Mouse (Mus musculus): ENCODE measurements around the gene Hectd1. TPM values are rescaled to one million over a fixed set of nuclear protein-coding genes. Genes with fewer than 3 reads are reported as not detected.

The Hectd1 gene
- total RNA-seq, 4 experiments from 2014 or later, result 89.8 to 101 (median 93.6) TPM

DNA sequence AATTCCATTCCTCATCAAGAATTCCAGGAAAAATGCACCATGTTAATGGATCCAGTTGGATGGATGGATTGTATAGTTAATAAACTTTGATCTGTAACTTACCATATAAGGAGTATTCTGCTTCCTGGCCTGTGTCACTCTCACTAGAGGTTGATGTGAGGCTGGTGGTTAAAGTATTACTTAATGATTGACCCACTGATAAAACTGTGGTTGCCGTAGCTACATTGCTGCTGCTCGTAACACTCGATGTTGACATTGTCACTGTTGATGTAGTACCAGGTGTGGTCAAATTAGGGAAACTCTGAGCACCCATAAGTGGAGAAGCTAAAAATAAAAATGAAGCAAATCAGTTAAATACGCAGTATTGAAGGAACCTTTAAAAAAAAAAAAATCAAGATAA, 61.9 kb downstream of the Hectd1 start:
- no peak for DNase-seq

- DNase-seq, result no peak
Measured at GRCm38 (mm10) chr12:51759374-51759773, 70.0 kb downstream of the Hectd1 start.

GRCm38 (mm10) chr12:51756599-51756961, 72.8 kb downstream of the Hectd1 start:
- no peak for DNase-seq

DNA sequence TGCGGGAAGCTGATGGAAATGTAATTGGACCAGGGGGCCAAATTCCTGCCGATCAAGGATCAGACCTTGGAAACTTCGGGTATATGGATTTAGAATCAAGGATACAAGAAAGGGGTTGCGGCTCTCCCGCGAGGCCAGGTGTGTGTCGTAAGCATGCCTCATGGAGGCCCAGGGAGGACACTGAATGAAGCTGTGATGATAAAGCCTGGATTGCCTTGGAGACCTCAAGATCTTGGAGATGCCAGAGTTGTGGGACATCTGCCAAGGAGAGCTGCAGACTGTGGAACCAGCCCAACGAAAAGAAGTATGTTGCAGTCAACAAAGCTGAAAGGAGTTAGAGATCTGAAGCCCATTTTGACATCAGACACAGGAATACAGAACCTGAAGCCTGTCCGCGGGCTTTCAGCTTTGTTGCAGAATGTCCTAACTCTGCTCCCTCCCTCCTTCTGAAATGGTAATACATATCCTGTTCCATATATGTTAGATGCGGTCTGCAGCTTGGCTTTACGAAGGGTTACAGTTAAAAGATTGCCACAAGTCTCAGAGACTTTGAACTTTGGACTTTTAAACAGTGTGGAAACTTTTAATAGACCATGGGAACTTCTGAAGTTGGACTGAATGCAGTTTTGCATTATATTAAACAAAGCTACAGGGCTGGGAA, 73.3 kb downstream of the Hectd1 start:
- no peak for DNase-seq

DNA sequence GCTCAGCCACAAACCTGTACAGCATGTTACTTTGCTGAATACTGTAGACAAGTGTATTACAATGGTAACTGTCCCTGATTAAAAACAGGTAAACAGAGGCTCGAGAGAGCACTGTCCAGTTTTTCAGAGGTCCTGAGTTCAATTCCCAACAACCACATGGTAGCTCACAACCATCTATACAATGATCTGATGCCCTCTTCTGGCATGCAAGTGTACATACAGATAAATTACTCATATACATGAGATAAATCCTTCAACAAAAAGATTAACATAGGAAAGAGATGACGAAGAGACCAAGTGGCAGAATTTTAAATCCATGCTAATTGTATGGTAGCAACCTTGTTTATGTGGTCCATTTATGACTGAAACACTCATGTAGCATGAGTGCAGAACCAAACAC, 82.0 kb downstream of the Hectd1 start:
- no peak for DNase-seq

DNA sequence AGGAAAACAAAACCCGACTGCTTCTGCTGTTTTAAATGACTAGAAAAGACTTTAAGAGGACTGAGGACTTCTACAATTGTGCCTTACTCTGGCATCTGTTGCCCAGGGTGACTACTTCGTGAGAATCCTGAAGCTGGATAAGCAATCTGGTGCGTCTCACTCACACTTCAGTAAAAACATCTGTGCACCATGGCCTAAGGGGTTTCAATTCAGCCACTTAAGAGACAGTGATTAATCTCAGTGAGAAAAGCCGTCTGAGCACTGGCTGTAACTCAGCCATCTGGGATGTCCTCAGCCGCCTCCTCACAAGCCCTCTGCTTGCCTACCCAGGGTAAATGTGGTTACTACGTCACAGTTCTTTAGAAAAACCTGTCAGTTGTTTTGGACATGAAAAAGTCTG, 84.4 kb downstream of the Hectd1 start:
- DNase-seq, result no peak

DNA sequence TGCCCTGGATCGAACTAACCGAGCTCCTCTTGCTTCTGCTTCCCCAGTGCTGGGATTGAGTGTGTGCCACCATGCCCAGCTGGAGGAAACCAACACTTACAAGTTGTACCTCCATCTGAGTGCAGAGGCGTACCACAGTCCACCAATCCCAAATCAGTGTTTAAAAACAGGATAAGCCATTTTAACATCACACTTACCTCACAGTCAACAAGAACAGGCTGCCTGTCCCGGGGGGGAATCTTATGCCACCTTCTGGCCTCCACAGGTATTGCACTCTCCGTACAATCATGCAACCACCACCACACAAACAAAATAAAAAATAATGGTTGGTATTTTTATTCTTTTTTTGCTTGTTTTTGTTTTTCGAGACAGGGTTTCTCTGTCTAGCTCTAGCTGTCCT, 87.6 kb downstream of the Hectd1 start:
- no peak for DNase-seq

DNA sequence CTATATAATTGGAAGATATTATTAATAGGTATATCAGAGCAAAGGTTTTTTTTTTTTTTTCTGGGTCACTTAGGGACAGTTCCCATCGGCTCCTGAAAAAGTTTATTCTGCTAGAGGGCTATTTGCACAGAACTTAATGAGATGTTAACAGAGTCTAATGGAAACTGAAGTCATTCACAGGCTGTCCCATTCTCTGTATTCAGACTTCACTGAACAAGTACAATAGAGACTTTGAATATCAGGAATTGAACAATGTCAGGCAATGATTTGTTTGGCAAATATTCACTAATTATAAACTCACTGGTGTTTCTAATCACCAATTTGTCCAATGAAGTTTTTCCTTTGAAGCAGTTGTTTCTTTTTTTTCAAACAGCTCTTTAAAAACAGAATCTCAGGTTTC, 92.5 kb downstream of the Hectd1 start:
- no peak for DNase-seq

DNA sequence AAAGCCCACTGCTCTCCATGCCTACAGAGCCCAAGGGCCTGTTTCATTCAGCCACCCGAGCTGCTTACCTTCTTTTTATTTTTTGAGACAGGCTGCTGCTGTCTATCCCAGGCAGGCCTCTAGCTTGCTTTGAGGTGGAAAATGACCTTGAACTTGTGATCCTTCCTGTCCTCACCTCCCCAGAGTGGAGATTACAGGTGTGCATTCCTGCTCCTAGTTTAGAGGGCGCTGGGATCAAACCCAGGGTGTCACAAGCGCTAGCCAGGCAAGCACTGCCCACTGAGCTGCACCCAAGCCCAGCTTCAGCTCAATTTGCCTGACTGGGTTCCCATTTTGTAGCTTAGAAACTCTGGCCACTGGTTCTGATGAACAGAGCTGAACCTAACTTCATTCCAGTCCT, 93.0 kb downstream of the Hectd1 start:
- no peak for DNase-seq

DNA sequence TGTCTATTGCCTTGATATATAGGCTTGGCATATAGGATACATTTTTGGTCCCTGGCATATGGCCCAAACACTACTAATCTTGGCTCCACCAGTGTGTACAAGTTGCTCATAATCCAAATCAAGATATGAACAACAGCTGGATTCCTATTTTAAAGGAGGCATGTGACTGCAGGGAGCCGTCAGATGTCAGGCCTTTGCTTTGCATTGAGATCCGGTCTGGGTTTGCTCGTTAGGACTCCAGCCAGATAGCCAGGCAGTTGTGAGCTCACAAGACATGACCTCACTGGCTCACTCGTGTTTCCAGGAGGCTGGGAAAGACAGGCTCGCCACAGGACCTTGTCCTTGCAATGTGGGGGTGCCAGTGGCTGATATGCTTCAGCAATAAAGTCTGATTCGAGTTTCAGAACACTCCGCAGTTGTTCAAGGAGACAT, 93.5 kb downstream of the Hectd1 start:
- peak; percentile 49 for DNase-seq

DNA sequence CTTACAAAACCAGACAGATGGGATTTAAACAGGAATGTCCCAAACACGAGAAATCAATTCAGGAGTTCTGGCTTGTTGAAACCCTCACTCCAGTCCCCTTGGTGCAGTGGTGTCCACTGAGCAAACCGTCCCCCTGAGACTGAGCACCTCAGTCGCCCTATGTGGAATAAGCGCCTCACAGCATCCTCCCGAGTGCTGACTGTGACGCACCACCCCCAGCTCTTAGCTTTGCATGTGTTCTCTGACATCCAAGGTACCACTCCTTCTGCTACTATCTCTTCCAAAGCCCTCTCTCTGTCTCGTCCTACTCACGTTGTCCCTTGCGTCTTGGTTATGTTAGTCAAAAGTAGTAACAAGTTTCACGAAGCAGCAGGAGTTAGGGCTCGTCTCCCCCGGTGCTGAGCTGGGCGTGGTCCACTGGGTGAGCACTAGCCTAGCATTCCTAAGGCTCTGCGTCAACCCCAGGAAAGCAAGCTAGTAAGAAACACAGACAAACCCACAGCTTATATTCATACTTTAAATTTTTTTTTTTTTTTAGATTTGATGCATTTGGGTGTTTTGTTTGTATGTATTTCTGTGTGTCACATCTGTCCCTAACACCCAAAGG, 94.6 kb downstream of the Hectd1 start:
- no peak for DNase-seq

- no peak for DNase-seq
Measured at GRCm38 (mm10) chr12:51729827-51730226, 99.5 kb downstream of the Hectd1 start.

DNA sequence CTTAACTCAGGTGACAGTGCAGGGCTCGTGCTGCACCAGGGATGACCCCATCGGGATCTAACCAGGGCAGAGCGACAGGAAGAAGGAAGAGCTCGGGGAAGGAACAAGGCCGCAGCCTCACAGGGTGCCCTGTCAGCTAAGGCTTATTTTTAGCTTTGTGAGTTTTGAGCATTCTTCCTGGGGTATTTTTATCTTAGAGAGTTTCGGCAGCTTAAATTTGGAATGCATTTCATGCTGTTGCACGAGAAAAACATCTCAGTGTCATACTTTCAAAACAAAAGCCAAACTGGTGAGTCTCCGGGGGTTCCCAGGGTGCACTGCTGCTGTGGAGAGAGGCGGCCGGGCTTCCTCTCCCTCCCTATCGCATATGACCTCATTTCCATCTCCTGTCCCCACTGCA, 100.3 kb downstream of the Hectd1 start:
- no peak for DNase-seq

- DNase-seq, result no peak
Measured at GRCm38 (mm10) chr12:51721836-51722235, 107.5 kb downstream of the Hectd1 start.

DNA sequence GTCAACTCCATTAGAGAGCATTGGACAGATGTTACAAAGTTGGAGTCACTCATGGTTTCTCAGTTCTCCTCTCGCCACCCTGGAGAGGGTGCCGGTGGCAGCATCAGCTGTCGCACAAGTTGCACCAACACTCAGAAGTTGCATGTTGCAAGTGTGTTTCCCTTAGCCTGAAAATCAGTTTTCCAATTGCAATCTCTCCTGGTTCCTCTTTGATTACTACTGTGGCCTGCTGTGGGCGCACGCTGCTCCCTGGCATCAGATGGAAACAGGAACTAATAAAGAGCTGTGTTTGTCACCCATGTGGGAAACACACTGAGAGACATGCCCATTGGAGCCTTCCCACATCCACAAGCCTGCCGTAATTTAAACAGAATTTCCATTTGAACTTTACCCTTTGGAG, 110.7 kb downstream of the Hectd1 start:
- no peak for DNase-seq

DNA sequence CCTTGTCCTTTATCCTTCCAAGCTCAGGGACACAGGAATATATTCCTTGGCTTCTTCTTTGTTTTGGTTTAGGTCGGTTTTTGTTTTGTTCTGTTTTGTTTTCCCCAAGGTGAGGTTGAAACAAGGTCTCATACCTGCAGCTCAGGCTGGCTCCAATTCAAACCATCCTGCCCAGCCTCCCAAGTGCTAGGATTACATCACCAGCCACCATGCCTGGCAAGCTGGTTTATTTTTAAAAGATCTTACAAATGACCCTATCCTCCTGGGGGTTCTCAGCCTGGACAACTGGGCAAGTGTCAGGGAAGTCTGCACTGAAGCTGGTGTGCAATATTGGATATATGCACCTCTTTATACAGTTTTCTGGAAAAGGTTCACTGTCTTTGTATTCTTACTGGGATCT, 116.7 kb downstream of the Hectd1 start:
- DNase-seq, result no peak

- DNase-seq, result no peak
Measured at GRCm38 (mm10) chr12:51710154-51710553, 119.2 kb downstream of the Hectd1 start.

DNA sequence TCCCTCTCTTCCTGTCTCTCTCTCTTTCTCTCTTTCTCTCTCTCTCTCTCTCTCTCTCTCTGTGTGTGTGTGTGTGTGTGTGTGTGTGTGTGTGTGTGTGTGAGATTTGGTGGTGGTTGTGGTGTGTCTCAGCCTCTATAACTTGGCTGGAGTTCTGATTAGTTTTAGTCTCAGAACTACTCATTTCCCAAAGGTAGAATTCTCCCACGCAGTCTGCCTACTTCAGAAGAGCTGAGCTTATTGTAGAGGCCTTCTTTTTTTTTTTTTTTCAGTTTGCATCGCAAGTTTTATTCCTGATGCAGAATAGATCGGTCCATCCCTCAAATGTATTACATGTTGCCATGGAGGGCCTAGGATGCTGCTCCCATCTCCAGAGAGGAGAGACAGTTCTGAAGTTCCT, 119.6 kb downstream of the Hectd1 start:
- no peak for DNase-seq

- DNase-seq, result no peak
Measured at GRCm38 (mm10) chr12:51708941-51709686, 120.2 kb downstream of the Hectd1 start.

GRCm38 (mm10) chr12:51706673-51707235, 122.6 kb downstream of the Hectd1 start:
- DNase-seq, result no peak

DNA sequence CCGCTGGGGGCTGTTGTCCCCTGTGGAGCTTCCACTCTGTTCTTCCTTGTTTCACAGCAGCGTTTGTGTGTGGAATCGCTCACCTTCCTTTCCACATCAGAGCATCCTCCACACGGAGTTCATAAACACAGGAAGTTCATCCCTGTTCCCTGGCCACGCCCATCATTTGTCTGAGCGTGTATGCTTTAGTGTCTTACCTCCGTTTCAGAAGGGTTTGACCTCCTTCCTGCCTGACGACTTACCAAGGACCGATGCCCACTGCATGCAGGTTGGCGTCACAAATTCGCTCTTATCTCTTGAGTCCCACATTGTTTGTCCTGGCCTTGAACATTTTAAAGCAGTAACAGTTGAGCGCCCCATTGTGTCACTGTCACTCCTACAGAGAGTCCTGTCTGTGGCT, 123.6 kb downstream of the Hectd1 start:
- DNase-seq, result no peak

GRCm38 (mm10) chr12:51704572-51704971, 124.8 kb downstream of the Hectd1 start:
- DNase-seq, result no peak

GRCm38 (mm10) chr12:51703859-51704258, 125.5 kb downstream of the Hectd1 start:
- DNase-seq, result no peak

DNA sequence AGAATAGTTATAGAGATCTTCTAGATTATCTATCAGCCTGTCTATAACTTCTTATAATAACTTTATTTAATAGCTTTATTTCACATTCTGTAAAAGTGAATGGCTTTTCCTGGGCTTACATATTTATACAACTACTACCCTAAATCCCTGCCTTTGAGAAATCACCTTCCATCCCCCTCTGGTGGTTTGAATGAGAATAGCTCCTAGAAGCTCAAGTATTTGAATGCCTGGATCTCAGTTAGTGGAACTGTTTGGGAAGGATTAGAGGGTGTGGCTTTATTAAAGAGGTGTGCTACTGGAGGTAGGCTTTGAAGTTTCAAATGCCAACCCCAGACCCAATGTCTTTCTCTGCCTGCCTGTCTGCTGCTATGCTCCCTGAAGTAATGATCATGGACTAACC, 127.6 kb downstream of the Hectd1 start:
- no peak for DNase-seq

All from adrenal gland, adult 8-10 months (tissue).